Mouse (Mus musculus) forebrain, embryonic 14.5 days (tissue): ENCODE measurements around the gene Ppef1. TPM values are rescaled to one million over a fixed set of nuclear protein-coding genes. Genes with fewer than 3 reads are reported as not detected.

Source experiments
- ATAC-seq: fragments of 200-750 bp; cut with Nextera tagmentation; 2 replicates; pipeline ENCODE4 v1.8.0; 2017; ENCODE audit warnings: mild to moderate bottlenecking, moderate library complexity
- DNase-seq: peaks from one replicate; pipeline ENCODE4 v3.0.0-alpha.2; 2015; ENCODE audit warnings: low spot score
- H3K27ac ChIP-seq: fragments of 300-500 bp; sonication (generic); 2 replicates; pipeline ENCODE4 v1.5.1; 2014; ENCODE audit warnings: low read depth, mild to moderate bottlenecking, control low read depth, low read length, moderate library complexity
- H3K27me3 ChIP-seq: fragments of 300-500 bp; sonication (generic); replicated peaks from 2 replicates; pipeline ENCODE4 v1.6.1; 2014; ENCODE audit warnings: low read length, control low read depth, mixed read lengths; ENCODE audit not compliant: control insufficient read depth, insufficient read depth
- H3K36me3 ChIP-seq: fragments of 300-500 bp; sonication (generic); 2 replicates; pipeline ENCODE4 v1.6.1; 2014; ENCODE audit warnings: low read length, control low read depth; ENCODE audit not compliant: control insufficient read depth, insufficient read depth
- H3K4me1 ChIP-seq: fragments of 300-500 bp; sonication (generic); 2 replicates; pipeline ENCODE4 v1.6.1; 2014; ENCODE audit warnings: antibody characterized with exemption, low read length, control low read depth; ENCODE audit not compliant: control insufficient read depth, insufficient read depth
- H3K4me2 ChIP-seq: fragments of 300-500 bp; sonication (generic); 2 replicates; pipeline ENCODE4 v1.6.1; 2014; ENCODE audit warnings: mild to moderate bottlenecking, control low read depth, low read length
- H3K4me3 ChIP-seq: fragments of 300-500 bp; sonication (generic); 2 replicates; pipeline ENCODE4 v1.5.1; 2014; ENCODE audit warnings: low read depth, low read length, control low read depth
- H3K9ac ChIP-seq: fragments of 300-500 bp; sonication (generic); 2 replicates; pipeline ENCODE4 v1.6.1; 2014; ENCODE audit warnings: mild to moderate bottlenecking, low read length, control low read depth, moderate library complexity
- H3K9me3 ChIP-seq: fragments of 300-500 bp; sonication (generic); replicated peaks from 2 replicates; pipeline ENCODE4 v1.6.1; 2016; ENCODE audit warnings: low read length, control low read depth, mixed read lengths; ENCODE audit not compliant: control insufficient read depth
- WGBS: fragments of 180-500 bp; shearing (Covaris S2); extraction: QIAGEN DNeasy Blood & Tissue Kit; methylation state at CpG from one replicate; pipeline ENCODE4 v1.1.7; 2014; 5-methylcytosine and 5-hydroxymethylcytosine counted together
- polyA plus RNA-seq: library from polyadenylated mRNA; unstranded; fragments of >200 nt; fragmentation: Nextera tagmentation; extraction: Ambion mirVana; gene quantifications from 2 replicates; pipeline ENCODE4 v1.2.1, GENCODE M21; 2014

The Ppef1 gene
- polyA plus RNA-seq, 1 experiment from 2014 or later = 0.11 TPM

DNA sequence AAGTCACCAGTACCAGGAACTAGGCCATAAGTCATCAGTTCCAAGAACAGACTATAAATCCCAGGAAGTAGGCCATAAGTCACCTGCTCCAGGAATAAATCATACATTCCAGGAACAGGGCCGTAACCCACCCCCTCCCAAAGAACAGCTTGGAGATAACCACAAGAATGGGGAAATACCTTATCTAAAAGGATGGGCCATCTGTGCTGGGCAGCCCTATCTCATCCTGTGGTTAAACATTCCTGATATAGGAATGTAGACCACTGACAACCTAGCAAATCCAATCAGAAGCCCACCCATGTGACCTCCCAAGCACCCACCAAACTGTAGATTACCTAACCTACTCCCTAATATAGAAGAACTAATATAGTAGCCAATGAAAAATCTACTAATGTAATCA lies 9.8 kb upstream of the Ppef1 start:
- Histone ChIP-seq H3K27me3 (no peaks in the 10 kb centered on the region), H3K9me3 (no peaks in the 10 kb centered on the region), H3K27ac (no peak overlapping the region), H3K4me2 (no peak overlapping the region), H3K4me1 (no peaks in the 10 kb centered on the region), H3K4me3 (no peak overlapping the region), H3K36me3 (no peaks in the 10 kb centered on the region), H3K9ac (no peak overlapping the region)
- ATAC-seq = no peak
- 100% methylated on average over 1 of the region's 1 CpGs for WGBS
- DNase-seq = no peak

DNA sequence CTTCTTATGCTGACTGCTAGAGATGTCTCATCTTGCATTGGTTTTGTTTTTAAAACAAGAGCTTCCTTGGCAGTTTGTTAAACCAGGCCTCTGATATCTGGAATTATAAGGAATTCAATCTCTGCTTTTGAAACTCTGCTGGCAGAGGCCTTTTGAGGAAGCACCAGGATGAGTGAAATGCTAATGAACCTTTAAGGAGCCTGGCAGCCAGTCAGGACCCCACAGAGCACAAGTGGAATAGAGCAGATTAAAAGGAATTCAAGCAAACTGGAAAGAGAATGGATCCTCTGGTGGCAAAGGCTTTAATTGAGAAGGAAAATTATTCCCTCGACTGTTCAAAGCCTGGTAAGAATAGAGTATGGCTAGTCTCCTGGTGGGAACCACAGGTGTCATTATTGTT lies 36.4 kb downstream of the Ppef1 start:
- H3K27me3 ChIP-seq = no peaks in the 10 kb centered on the region
- no peaks in the 10 kb centered on the region for H3K36me3 ChIP-seq
- ATAC-seq (peak; percentile 29; the same call in 1 of the 2 replicates), DNase-seq (peak; percentile 31)
- no peak overlapping the region for H3K4me3 ChIP-seq
- no peaks in the 10 kb centered on the region for H3K4me1 ChIP-seq
- H3K9ac ChIP-seq = no peak overlapping the region
- no peak overlapping the region for H3K27ac ChIP-seq
- no peaks in the 10 kb centered on the region for H3K9me3 ChIP-seq
- no peak overlapping the region for H3K4me2 ChIP-seq
- WGBS = 29% methylated on average over 1 of the region's 1 CpGs

DNA sequence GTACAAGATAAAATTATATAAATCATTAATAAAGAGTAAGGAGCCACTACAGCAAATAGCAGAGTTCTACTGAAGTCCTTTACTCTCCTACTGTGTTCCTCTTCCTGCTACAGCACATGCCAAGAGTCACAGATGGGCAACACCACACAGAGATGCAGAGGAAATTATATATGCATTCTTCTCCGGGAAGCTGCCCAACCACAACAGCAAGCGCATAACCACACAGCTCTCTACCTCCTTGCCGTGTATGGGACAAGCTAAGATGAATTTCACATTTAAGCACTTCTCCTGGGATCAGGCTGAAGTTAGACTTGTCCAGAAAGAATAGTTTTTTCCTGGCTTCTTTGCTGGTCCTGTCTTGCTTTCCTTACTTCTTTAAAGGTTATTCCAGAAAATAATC lies 44.0 kb downstream of the Ppef1 start:
- no peaks in the 10 kb centered on the region for H3K36me3 ChIP-seq
- ATAC-seq (no peak), DNase-seq (no peak)
- no peak overlapping the region for H3K9ac ChIP-seq
- no peaks in the 10 kb centered on the region for H3K27me3 ChIP-seq
- 84% methylated on average over 3 of the region's 3 CpGs for WGBS
- H3K27ac ChIP-seq = no peak overlapping the region
- H3K9me3 ChIP-seq = no peaks in the 10 kb centered on the region
- no peak overlapping the region for H3K4me2 ChIP-seq
- no peaks in the 10 kb centered on the region for H3K4me1 ChIP-seq
- H3K4me3 ChIP-seq = no peak overlapping the region

DNA sequence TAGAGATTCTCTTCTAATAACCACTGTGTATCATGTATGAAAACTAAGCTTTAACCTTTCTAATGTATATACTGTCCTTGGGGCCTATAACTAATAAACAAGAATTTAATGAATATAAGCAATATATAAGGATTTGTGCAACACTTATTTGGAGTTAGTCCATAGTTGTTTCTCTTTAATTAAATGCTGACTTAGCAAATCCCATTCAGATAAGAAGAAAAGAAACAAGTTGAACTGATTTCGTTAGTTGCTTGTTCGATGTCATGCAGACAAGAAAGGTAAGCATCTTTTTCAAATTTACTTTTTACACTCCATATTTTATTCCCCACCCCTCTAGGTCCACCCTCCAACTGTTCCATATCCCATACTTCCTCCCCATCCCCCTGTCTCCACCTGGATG lies 45.5 kb downstream of the Ppef1 start:
- Histone ChIP-seq H3K27me3 (no peaks in the 10 kb centered on the region), H3K4me1 (no peaks in the 10 kb centered on the region), H3K9me3 (no peaks in the 10 kb centered on the region), H3K4me3 (no peak overlapping the region), H3K27ac (no peak overlapping the region), H3K36me3 (no peaks in the 10 kb centered on the region), H3K9ac (no peak overlapping the region), H3K4me2 (no peak overlapping the region)
- DNase-seq = no peak
- no peak for ATAC-seq
- WGBS = 83% methylated on average over 2 of the region's 2 CpGs

DNA sequence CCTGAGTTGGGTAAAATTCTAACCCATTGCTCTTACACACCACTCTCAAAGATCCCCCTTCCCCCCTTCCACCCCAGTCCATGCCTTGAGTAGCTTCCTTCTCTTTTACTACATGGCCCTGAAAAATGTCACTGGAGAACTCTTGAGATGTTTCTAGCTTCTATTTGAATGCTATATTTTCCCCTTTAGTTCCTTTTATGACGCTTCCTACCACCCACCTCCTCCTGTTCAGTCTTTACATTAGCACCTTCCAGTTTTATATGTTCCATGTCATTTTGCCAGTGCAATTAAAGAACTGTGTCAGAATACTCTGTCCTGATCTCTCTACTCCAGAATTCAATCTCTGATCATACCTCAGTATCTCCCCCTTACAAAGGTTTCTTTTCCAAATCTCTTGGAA lies 65.6 kb downstream of the Ppef1 start:
- no peak overlapping the region for H3K27ac ChIP-seq
- no peak for ATAC-seq
- WGBS = 78% methylated on average over 1 of the region's 1 CpGs
- no peak overlapping the region for H3K4me3 ChIP-seq
- no peak overlapping the region for H3K9ac ChIP-seq
- no peaks in the 10 kb centered on the region for H3K4me1 ChIP-seq
- no peaks in the 10 kb centered on the region for H3K36me3 ChIP-seq
- no peak for DNase-seq
- H3K4me2 ChIP-seq = no peak overlapping the region
- no peaks in the 10 kb centered on the region for H3K27me3 ChIP-seq
- H3K9me3 ChIP-seq = no peaks in the 10 kb centered on the region

DNA sequence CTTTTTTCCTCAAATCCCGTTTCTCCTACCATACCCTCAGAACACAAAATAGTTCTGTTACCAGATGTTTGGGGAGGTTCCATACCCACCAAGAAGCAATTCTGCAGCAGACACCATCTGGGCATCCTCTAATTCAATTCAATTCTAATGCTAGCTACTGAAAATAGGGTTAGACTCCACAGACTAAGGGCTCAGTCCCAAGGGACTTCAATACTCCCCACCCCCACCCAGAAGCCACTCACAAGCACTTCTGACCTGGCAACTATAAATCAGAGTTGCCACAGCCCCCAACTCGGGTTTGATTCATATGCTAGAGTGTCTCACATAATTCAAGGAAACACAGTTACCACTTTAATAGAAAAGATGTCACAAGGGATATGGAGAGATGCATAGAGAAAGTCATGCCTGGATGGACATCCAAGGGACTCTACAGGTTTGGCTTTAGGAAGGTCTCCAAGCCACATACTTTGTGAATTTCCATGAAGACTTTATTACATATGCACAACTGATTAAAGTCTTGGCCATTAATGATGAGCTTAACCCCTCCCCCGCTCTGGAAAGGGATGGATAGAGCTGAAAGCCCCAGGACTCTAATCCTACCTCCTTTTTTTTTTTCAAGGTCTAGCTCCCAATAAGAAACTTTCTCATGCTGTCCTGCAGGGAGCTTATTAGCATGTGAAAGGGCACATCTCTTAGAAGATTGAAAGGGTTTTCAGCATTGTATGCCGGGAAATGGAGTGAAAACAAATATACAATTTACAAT lies 124.5 kb downstream of the Ppef1 start:
- ATAC-seq = peak; percentile 32; the same call in 1 of the 2 replicates
- WGBS = 24% methylated on average over 4 of the region's 4 CpGs
- Histone ChIP-seq H3K27ac (no peak overlapping the region), H3K4me2 (no peak overlapping the region), H3K4me3 (no peak overlapping the region), H3K9me3 (no peaks in the 10 kb centered on the region), H3K9ac (no peak overlapping the region), H3K4me1 (no peaks in the 10 kb centered on the region), H3K27me3 (no peaks in the 10 kb centered on the region), H3K36me3 (no peaks in the 10 kb centered on the region)
- DNase-seq = peak; percentile 40

DNA sequence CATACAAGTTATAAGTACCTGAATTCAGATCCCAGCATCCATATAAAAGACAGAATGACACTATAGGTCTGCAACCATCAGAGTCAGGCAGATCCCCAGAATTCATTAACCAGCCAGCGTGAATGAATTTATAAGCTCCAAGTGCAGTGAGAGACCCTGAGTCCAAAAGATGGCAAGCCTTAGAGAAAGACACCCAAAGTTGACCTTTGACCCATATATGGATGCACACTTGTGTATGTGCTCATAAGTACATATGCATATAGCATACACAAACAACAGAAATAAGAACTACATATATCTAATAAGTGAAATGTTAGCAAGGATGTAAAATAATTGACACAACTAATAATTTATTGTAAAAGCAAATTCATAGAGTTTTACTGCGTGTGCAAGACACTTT lies 125.1 kb downstream of the Ppef1 start:
- DNase-seq (no peak), ATAC-seq (no peak)
- no peaks in the 10 kb centered on the region for H3K36me3 ChIP-seq
- no peaks in the 10 kb centered on the region for H3K4me1 ChIP-seq
- 52% methylated on average over 2 of the region's 2 CpGs for WGBS
- H3K27ac ChIP-seq = no peak overlapping the region
- H3K4me2 ChIP-seq = no peak overlapping the region
- H3K27me3 ChIP-seq = no peaks in the 10 kb centered on the region
- H3K4me3 ChIP-seq = no peak overlapping the region
- no peak overlapping the region for H3K9ac ChIP-seq
- H3K9me3 ChIP-seq = no peaks in the 10 kb centered on the region

DNA sequence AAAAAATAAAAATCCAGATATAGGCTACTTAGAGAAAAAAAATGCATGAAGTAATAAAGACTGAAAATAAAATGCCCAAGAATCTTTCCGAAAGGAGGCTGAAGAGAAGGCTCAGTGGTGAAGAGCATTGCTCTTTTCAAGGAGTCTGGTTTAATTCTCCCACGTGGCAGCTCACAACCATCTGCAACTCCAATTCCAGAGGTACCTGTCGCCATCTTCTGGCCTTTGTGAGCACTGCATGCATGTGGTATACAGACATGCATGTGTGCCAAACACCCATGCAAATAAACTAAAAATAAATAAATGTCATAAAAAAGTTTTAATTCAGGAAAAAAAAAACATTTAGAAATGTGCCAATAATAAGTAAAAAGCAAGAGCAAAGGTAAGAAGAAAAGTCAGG lies 125.7 kb downstream of the Ppef1 start:
- Histone ChIP-seq H3K4me1 (no peaks in the 10 kb centered on the region), H3K36me3 (no peaks in the 10 kb centered on the region), H3K27ac (no peak overlapping the region), H3K9me3 (no peaks in the 10 kb centered on the region), H3K4me2 (no peak overlapping the region), H3K27me3 (no peaks in the 10 kb centered on the region), H3K9ac (no peak overlapping the region), H3K4me3 (no peak overlapping the region)
- ATAC-seq (no peak), DNase-seq (peak; percentile 34)
- WGBS = 41% methylated on average over 3 of the region's 3 CpGs

DNA sequence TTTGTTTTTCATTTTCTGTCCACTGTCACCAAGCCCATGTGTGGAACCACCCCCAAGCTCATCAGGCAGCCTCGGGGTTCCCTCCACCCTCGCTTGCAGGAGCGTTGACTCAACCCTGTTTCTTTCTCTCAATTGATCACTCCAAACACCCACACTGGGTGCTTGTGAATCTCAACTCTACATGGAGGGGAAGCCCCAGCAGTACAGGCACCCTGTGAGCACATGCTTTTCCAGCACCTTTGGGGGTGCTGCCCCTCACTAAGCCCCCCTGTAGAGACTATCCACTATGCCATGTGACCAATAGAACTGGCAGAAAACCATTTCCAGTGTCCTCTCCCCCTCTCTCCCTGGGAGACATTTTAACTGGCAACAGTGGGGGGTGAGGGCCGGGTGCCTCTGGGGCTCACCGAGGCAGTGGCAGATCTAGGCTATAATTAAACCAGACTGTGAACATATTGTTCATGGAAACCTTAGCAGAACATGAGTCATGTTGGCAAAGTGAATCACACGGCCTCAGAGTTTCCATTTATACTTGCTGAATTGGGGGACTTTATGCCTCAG lies 131.5 kb downstream of the Ppef1 start:
- Histone ChIP-seq H3K27me3 (no peaks in the 10 kb centered on the region), H3K27ac (no peak overlapping the region), H3K9me3 (no peaks in the 10 kb centered on the region), H3K4me3 (no peak overlapping the region), H3K36me3 (no peaks in the 10 kb centered on the region), H3K4me2 (no peak overlapping the region), H3K4me1 (peaks cover 4% of the 10 kb centered on the region; the same call in 1 of the 2 replicates), H3K9ac (no peak overlapping the region)
- DNase-seq (no peak), ATAC-seq (0 out of 2 replicates have a peak, but pooled peaks have one; percentile 16)
- 60% methylated on average over 6 of the region's 6 CpGs for WGBS
